Mouse (Mus musculus) spleen, postnatal 36 days (tissue): ENCODE results near the gene Srsf4.
A peak's percentile ranks its signal among the peaks of the same experiment; 100 is the strongest.

Experiments used
- DNase-seq, 2 experiments: peaks; one replicate each; pipeline ENCODE4 v3.0.0; 2022; ENCODE audit warnings: low spot score in 2 of 2, mixed read lengths in 1 of 2

Gene Srsf4

GRCm38 (mm10) chr4:131873293-131874168 is at the start of gene Srsf4:
Gene Srsf4, plus strand, starts transcription at chr4:131873617.
- DNase-seq = peak; percentile 94

DNA sequence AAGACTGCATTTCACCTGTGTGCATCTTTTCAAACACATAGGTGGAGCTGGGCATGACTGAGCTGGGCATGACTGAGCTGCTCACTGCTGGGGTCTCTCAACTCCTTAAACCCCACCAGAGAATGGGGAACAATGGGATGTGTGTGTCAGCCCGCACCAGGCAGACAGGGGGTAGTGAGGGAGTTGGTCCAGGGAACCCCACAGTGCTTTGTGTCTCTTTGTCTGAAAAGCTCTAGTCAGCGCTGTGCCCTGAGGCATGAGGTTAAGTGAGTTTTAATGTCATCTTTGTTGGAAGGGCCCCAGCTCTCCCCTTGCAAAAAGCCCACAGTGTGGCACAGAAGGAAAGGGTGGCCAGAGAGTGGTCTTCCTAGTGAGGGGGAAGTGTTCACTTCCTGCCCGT is 48.5 kb upstream of the Srsf4 start:
- DNase-seq = no peak

GRCm38 (mm10) chr4:131825830-131826229 is 47.6 kb upstream of the Srsf4 start:
- peak in 1 of 2 experiments; percentile 28 for DNase-seq

- no peak for DNase-seq
Measured at GRCm38 (mm10) chr4:131826905-131827304, 46.5 kb upstream of the Srsf4 start.

DNA sequence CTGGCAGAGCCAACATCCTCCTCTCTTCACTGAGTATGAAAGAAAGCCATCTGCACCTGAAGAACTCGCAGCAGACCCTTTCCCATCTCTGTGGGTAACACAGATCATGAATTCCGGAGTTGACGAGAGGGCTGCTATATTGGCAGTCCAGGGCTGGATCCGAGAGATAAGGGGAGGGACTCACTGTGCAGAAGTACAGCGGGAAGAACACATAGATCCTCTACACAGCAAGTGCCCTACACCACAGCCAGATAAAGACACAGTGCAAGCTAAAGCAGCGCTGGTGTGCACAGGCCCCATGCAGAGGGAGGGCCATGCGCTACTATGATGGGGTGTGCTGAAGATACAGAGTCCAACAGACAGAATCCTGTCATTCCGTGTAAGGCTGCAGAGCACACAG is 44.3 kb upstream of the Srsf4 start:
- no peak for DNase-seq

DNA sequence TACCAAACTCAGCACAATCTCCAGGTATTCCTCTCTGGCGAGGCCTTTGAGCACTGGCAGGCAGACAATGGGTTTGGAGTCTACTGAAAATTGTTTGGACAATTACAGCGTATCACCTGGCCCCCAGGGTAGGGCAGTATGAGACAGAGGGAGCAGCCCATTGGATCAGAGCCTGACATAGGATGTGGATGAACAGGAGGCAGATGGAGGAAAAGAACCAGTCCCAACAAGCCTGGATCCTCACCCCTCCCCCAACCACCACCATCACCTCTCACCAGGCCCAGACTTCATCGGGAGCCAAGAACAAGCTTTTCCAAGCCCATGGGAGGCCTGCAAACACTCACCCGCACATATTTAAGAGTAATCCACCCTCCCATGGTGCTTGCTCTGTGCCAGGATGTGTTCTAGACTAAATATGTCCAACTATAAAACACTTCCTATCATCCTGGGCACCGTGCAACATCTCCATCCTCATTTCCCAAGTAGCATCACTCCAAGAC is 41.8 kb upstream of the Srsf4 start:
- DNase-seq = no peak

GRCm38 (mm10) chr4:131832759-131833407 is 40.5 kb upstream of the Srsf4 start:
- DNase-seq = no peak

DNA sequence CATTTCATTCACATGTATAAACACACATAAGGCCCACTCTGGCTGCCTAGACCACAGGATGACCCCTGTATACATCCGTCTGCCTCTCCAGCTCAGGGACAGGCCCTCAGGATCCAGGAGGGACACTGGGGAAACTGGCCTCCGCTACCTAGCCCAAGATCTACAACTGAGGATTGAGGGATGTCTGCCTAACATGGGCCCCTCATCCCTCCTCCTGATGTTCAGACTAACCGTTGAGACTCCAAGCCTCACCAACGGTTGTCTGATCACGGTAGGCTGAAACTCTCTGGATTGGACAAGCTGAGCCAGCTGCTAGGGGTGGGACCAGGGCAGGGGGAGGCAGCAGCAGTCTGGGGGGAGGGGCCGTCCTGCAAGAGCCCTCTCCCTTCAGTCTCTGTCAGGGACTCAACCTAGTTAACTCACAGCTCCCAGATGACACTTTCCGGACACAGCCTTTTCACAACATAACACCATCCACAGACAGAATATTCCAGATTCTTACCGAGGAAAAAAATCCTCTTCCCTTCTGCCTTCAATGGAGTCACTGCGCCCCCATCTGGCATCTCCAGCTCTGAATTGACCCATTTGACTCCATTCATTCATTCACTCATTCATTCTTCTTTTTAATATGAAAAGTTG is 39.3 kb upstream of the Srsf4 start:
- DNase-seq = no peak

DNA sequence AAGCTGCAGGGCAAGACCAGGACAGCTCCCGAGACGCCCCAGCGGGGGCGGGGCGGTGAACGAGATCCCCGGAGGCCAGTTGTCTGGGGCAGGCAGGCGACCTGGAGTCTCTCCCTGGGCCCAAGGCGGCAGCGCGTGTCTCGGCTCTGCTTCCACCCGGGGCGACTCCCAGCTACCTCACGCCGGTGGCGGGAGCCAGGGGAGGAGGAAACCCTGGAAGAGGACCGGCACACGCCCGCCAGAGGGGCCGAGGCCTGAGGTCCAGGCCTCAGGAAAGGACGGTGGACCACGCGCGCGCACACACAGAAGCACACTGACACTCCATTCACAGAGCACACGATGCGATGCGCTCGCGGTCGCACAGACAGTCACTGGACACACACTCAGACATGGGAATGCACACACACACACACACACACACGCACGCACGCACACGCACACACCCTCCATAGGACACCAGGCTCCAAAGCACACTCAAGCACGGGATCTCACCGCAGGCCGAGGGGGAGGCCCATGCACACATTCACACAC is 37.0 kb upstream of the Srsf4 start:
- no peak for DNase-seq

DNA sequence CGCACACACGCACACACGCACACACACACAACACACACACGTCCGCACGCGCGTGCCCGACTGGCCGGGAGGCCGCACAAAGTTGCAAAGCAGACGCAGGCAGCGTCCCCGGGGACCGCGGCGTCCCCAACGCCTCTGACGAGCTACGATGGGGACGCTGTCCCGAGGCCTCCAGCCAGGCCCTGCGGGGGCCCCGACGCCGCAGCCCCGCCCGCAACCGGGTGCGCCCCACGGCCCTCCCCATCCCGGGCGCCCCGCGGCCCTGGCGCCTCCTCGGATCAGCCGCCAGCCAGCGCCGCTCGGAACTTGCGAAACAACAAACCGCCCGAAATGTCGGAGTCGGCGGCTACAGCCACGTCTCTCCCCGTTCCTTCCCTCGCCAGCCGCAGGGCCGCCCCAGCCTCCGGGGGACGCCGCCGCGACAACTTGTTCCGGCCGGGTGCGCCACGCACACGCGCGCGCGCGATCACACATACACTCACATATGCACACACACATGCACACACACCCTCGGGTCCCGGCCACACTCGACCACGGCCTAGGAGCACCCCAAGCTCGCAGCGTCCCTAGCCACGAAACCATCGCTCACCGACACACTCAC is 36.4 kb upstream of the Srsf4 start:
- DNase-seq = no peak

DNA sequence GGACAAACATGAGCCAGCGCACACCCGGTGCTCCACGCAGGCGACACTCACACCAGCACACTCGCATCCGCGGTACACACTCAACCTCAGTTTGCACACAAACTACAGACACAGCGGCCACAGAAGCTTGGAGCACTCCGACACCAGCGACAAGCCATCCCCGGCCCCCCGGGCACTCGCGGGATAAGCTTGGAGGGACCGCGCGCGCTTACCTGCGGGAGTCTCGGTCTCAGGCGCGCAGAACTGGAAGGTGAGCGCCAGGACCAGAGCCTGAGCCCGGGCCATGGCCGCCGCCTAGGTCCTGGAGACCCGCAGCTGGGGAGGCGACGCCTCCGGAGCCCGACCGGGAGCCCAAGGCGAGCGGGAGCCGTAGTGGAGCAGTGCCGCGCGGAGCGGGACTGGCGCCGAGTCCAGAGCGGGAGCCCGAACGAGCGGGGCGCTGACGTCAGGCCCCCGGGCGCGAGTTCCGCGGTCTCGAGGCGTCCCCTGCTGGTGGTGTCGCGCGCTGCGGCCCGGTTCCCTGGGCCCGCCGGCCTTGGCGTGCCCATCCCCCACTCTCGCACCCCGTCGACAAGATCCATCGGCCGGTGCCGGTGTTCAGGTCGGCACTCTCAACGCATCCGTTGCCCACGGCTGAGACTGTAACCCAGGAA is 35.4 kb upstream of the Srsf4 start, which contains the start of gene Ptpru:
Gene Ptpru (minus strand): TSS at position 417 of the 653 bp plus-strand sequence.
- DNase-seq = peak; percentile 69

GRCm38 (mm10) chr4:131843290-131843743 is 30.1 kb upstream of the Srsf4 start, which contains the start of gene Mecr:
Gene Mecr, plus strand, starts transcription at chr4:131843470.
- peak; percentile 85 to 89 for DNase-seq

GRCm38 (mm10) chr4:131845991-131846778 is 27.2 kb upstream of the Srsf4 start:
- DNase-seq = no peak

DNA sequence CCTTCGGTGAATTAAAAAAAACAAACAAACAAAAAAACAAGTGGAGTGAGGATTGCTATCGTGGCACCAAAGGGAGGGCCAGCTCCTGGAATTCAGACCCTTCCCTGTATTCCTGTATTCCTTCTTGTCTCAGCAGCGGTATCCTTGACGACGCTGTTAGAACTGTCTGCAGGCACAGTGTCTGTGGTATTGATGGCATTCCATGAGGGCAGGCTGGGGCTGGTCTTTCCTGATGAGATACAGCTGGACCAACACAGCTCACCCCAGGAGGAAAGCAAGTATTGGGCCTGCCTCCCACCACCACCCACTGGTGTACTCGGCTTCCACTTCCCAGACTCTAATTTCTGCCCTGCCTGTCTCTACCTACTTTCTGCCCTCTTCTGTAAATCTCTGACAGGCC is 25.3 kb upstream of the Srsf4 start:
- no peak for DNase-seq

GRCm38 (mm10) chr4:131849986-131850638 is 23.3 kb upstream of the Srsf4 start:
- DNase-seq = no peak

GRCm38 (mm10) chr4:131854950-131855349 is 18.5 kb upstream of the Srsf4 start:
- DNase-seq = no peak

GRCm38 (mm10) chr4:131860492-131861340 is 12.7 kb upstream of the Srsf4 start:
- DNase-seq = peak; percentile 67 to 75

- peak in 1 of 2 experiments; percentile 8 for DNase-seq
Measured at GRCm38 (mm10) chr4:131861341-131861739, 12.1 kb upstream of the Srsf4 start.
